Mouse (Mus musculus) erythroid progenitor cell, adult 5-6 weeks (primary cell): ENCODE data around the gene Shank2. TPM values are rescaled to one million over a fixed set of nuclear protein-coding genes. Genes with fewer than 3 reads are reported as not detected.
A peak's percentile ranks its signal among the peaks of the same experiment; 100 is the strongest.

Experiments used
- ATAC-seq: replicated peaks from 2 replicates; pipeline ENCODE4 v1.8.0; 2016; ENCODE audit warnings: moderate number of reproducible peaks, mild to moderate bottlenecking, moderate TSS enrichment, inconsistent platforms; ENCODE audit not compliant: poor library complexity, low FRiP score, severe bottlenecking
- total RNA-seq, 2 experiments: library from RNA; stranded (forward) in 1 of 2; stranded (reverse) in 1 of 2; fragments of 150-400 nt in 1 of 2; fragments of 186-747, 209-891 nt in 1 of 2; gene quantifications; 2 replicates each; pipeline versions ENCODE4 v1.2.3 to v1.2.4; 2015 to 2017; ENCODE audit warnings: low replicate concordance in 2 of 2

The Shank2 gene
- total RNA-seq, 2 experiments from 2014 or later, result 1.3 TPM; not detected in 1

GRCm38 (mm10) chr7:144026024-144026752, 24.5 kb downstream of the Shank2 start:
- ATAC-seq, result no peak

DNA sequence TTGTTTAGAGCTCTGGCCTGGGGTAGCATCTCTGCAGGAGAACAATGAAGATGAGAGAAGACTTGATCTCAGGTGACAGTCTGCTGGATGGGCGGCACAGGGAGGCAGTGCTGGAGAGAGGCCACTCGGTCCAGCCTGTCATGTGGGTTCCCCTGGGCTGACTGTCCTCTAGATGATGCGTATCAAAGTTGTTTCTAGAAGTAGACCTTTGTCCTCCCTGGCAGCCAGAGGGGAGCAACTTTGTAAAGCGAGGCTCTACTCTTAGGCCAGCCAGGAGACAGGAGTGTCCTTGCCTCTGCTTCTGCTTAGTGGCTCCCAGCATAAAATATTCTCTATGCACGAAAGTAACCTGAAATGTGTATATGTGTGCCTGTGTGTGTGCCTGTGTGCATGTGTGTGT, 27.5 kb downstream of the Shank2 start:
- no peak for ATAC-seq

DNA sequence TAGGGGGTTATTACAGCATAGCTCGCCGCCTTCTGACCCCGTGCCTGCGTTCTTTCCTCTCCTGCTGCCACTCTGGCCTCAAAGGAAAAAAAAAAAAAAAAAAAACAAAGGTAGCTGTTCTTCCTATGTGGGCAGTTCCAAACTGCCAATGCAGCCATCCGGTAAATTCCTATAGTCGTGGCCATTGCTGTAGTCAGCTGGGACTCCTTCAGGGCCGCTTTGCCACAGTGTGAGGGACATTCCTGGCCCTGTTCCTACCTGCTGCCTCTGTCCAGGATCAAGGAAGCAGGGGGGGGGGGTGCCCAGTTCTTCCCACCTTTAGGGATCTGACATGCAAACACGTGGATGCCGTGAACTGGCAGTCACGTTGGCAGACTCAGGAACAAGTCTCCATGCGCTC, 29.1 kb downstream of the Shank2 start:
- no peak for ATAC-seq

GRCm38 (mm10) chr7:144031611-144032010, 29.9 kb downstream of the Shank2 start:
- no peak for ATAC-seq

- ATAC-seq, result no peak
These were observed 35.8 kb downstream of the Shank2 start for GRCm38 (mm10) chr7:144037541-144037940.

- 0 out of 2 replicates have a peak, but pooled peaks have one; percentile 9 for ATAC-seq
These were observed 36.4 kb downstream of the Shank2 start for GRCm38 (mm10) chr7:144037966-144038669.

- no peak for ATAC-seq
These were observed 37.0 kb downstream of the Shank2 start for GRCm38 (mm10) chr7:144038741-144039140.

GRCm38 (mm10) chr7:144040328-144040727, 38.6 kb downstream of the Shank2 start:
- no peak for ATAC-seq

GRCm38 (mm10) chr7:144052076-144052475, 50.3 kb downstream of the Shank2 start:
- no peak for ATAC-seq

DNA sequence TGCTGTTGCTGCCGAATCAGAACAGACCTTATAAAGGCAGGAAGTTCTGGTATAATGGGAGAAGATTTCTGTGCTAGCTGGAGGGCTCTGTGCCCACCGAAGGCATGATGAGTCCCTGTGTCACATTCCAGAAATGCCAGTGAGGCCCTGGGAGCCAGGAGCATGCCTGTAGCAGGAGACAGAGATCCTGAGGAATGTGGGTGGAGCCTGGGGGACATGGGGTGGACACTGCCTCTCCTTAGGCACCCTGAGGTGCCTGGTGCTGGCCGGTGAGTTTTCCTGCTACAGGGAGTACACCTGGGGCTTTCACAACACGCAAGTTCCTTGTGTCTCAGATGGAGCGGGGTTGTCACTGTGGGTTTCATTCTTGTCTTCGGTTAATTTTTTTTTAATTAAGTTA, 53.5 kb downstream of the Shank2 start:
- ATAC-seq, result no peak

DNA sequence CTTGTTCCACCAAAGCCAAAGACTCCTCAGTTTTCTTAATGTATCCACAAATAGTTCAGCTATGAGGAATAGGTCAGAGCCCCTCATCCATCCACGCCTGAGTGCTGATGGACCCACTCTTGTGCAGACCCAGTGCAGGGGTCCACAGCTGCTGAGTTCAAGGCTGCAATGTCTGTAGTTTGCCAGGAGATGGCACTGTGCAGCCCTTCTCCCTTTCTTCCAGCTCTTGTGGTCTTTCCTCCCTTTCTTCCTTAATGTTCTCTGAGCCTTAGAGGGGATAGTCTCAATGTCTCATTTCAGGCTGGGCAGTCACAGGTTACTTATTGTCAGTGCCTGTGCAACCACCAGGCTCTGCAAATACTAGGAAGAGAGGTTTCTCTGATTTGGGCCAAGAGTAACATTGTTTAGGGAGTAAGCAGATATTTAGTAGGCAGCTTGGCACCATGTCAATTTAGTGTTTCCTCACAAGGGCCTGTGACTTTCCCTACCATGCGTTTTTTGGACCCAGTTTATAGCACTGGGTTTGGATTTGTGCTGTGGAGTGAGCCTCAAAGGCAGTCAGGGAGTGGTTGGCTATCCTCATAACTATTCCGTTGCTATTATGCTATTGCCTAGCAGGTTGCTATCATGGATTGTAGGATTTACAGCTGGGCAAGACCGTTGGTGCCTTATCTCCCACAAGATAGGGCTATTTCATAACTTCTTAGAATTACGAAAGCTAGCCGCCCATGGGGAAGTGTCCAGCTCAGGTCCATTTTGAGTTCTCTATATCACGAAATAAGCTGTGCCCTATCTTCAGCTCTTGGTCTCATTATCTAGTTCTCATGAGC, 54.2 kb downstream of the Shank2 start:
- 0 out of 2 replicates have a peak, but pooled peaks have one; percentile 27 for ATAC-seq

- ATAC-seq, result no peak
These were observed 68.6 kb downstream of the Shank2 start for GRCm38 (mm10) chr7:144070162-144070949.

DNA sequence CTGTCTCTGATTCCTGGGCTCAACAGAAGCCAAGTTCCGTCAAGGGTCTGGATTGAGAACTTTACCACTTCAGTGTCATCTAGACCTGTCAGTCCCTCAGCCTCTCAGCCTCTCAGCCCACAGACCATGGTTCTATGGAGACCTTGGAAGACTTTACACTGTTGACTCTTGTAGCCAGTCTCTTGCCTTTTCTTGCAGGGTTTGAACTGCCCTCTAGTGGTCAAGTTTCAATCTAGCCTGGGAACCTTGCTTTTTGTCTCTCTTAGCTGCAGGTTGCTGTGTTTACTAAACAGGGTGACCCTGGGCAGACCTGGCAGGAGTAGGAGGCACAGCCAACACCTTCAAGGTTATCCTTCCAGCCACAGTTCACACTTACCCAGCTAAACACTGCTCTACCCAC, 70.5 kb downstream of the Shank2 start:
- ATAC-seq, result no peak

- no peak for ATAC-seq
These were observed 71.1 kb downstream of the Shank2 start for GRCm38 (mm10) chr7:144072856-144073255.

DNA sequence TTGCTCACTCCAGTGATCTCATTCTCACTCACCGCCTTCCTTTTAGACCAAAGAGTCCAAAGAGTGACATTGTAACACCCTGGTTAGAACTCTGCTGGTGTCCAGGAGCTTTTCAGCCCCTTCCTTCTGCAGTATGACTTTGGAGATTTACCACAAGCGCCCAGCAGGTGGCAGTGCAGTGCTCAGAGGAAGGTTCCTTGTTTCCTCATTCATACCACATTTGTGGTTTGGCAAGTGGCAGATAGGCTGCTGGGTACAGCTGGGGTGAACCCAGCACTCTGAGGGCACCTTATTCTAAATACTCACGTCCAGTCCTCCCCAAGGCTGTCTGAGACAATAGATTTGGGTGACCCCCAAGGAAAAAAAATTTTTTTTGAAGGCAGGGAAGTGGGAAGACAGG, 73.0 kb downstream of the Shank2 start:
- ATAC-seq, result no peak

- ATAC-seq, result no peak
These were observed 76.9 kb downstream of the Shank2 start for GRCm38 (mm10) chr7:144078661-144079060.

GRCm38 (mm10) chr7:144079861-144080260, 78.1 kb downstream of the Shank2 start:
- ATAC-seq, result no peak

DNA sequence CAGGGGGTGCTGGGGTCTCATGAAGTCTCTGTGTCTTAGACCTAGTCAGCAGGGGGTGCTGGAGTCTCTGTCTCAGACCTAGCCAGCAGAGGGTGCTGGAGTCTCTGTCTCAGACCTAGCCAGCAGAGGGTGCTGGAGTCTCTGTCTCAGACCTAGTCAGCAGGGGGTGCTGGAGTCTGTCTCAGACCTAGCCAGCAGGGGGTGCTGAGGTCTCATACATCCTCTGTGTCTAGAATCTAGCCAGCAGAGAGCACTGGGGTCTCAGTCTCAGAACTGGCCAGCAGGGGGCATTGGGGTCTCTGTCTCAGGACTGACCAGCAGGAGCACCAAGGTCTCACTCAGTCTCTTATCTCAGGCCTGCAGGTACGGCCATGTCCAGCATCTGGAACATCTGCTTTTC, 79.7 kb downstream of the Shank2 start:
- no peak for ATAC-seq

- ATAC-seq, result no peak
These were observed 80.2 kb downstream of the Shank2 start for GRCm38 (mm10) chr7:144081963-144082362.

- ATAC-seq, result no peak
These were observed 85.5 kb downstream of the Shank2 start for GRCm38 (mm10) chr7:144087277-144087676.
